Mouse (Mus musculus): ENCODE measurements at regions not wholly inside any gene's neighbourhood (a gene's known extent, or its start where the extent isn't known, plus 50 kb on each side); places are given as distances from the start of the nearest gene placed in this dataset.

GRCm38 (mm10) chr15:93144899-93145298 lies 130.1 kb downstream of the Gxylt1 start:
- TF ChIP-seq CTCF (IDR thresholded peaks at IDR 0.05; ENCODE audit: low read depth, low read length) (no peak), EP300 (IDR thresholded peaks at IDR 0.05; ENCODE audit: insufficient read depth, low read depth, low read length) (no peak)
